ENCODE assay signal across 20 mouse cellular contexts in genomic region chr4:93496871-93497270, GRCm38 (mm10).
DNase-seq lines count a peak whose midpoint lies in the region; ATAC-seq lines count a peak whose summit lies in the region.
"Had no signal": no experiment of that assay in that cellular context is flagged by ENCODE, and none has a peak within 500 bp of the region (broad histone marks: within the 10 kb centered on the region; RNA-seq: fewer than 3 reads in every experiment).

No protein-coding gene starts in this region.

- peak; percentile 69 to 74; a peak in 3 of 4 replicates for ATAC-seq in hematopoietic stem cell, adult 5-6 weeks (replicated peaks in 1 of 2; ENCODE audit: insufficient read depth in 1 of 2, low FRiP score in 2 of 2, low TSS enrichment in 1 of 2, low read depth in 1 of 2, poor library complexity in 2 of 2, severe bottlenecking in 2 of 2)
- no peak for ATAC-seq in hindbrain, embryonic 14.5 days (ENCODE audit: low FRiP score)
- ATAC-seq: forebrain, embryonic 13.5 days had no signal

- no peak overlapping the region for H3K9ac ChIP-seq in hindbrain, embryonic 14.5 days
- H3K9ac ChIP-seq: embryonic facial prominence, embryonic 15.5 days; forebrain, embryonic 13.5 days; neural tube, embryonic 13.5 days had no signal

- no peak overlapping the region for H3K4me3 ChIP-seq in hindbrain, embryonic 14.5 days (replicated peaks; ENCODE audit: low read length)
- H3K4me3 ChIP-seq: embryonic facial prominence, embryonic 15.5 days; forebrain, embryonic 13.5 days; midbrain, embryonic 10.5 days; neural tube, embryonic 13.5 days had no signal

- no peaks in the 10 kb centered on the region for H3K36me3 ChIP-seq in hindbrain, embryonic 14.5 days (replicated peaks; ENCODE audit: control insufficient read depth, insufficient read depth)
- H3K36me3 ChIP-seq: embryonic facial prominence, embryonic 15.5 days; midbrain, embryonic 10.5 days; neural tube, embryonic 13.5 days had no signal

- no peak overlapping the region for H3K27ac ChIP-seq in hindbrain, embryonic 14.5 days
- H3K27ac ChIP-seq: embryonic facial prominence, embryonic 15.5 days; forebrain, embryonic 13.5 days; midbrain, embryonic 10.5 days; neural tube, embryonic 13.5 days had no signal

- H3K9me3 ChIP-seq in hindbrain, embryonic 14.5 days (ENCODE audit: control insufficient read depth, low read length), result no peaks in the 10 kb centered on the region
- H3K9me3 ChIP-seq: embryonic facial prominence, embryonic 15.5 days; forebrain, embryonic 13.5 days; midbrain, embryonic 10.5 days; neural tube, embryonic 13.5 days had no signal

- no peaks in the 10 kb centered on the region for H3K27me3 ChIP-seq in hindbrain, embryonic 14.5 days (ENCODE audit: control insufficient read depth, insufficient read depth, low read length)
- H3K27me3 ChIP-seq: embryonic facial prominence, embryonic 15.5 days; forebrain, embryonic 13.5 days; neural tube, embryonic 13.5 days had no signal

- H3K4me2 ChIP-seq in hindbrain, embryonic 14.5 days (replicated peaks), result no peak overlapping the region
- H3K4me2 ChIP-seq: embryonic facial prominence, embryonic 15.5 days; forebrain, embryonic 13.5 days; heart, embryonic 11.5 days; neural tube, embryonic 13.5 days had no signal

- no peaks in the 10 kb centered on the region for H3K4me1 ChIP-seq in hindbrain, embryonic 14.5 days (replicated peaks; ENCODE audit: control insufficient read depth, insufficient read depth, low read length)
- H3K4me1 ChIP-seq: embryonic facial prominence, embryonic 15.5 days; forebrain, embryonic 13.5 days; midbrain, embryonic 10.5 days; neural tube, embryonic 13.5 days had no signal

- 78% methylated on average over 2 of the region's 2 CpGs for WGBS in hindbrain, embryonic 14.5 days

- peak; percentile 1 to 8 for DNase-seq in cerebellum, postnatal 10 days
- no peak for DNase-seq in cerebellum, postnatal 4 days (ENCODE audit: low spot score in 2 of 2)
- peak; percentile 19 for DNase-seq in 3T3-L1 (ENCODE audit: low read depth, low spot score)
- DNase-seq in brain, adult 2 months (ENCODE audit: low read depth, low spot score), result peak; percentile 6
- DNase-seq in lung, postnatal 25 days (ENCODE audit: low spot score), result no peak
- no peak for DNase-seq in ovary, postnatal 10 days (ENCODE audit: low spot score)
- no peak for DNase-seq in hindbrain, embryonic 14.5 days (ENCODE audit: low spot score)
- DNase-seq: B cell, adult 2 months; cerebellum, adult 2 months; embryo, embryonic 11 days; kidney, adult 8-10 months; kidney, postnatal 4 days; lung, postnatal 10 days; thymus, postnatal 4 days had no signal

Comparison
In these comparisons a context has a peak if more than half of its experiments do, and no peak if none do; other contexts are left out.
1. DNase-seq: peak in cerebellum, postnatal 10 days (2 of 2), 3T3-L1 (single experiment) and brain, adult 2 months (single experiment); none in cerebellum, postnatal 4 days (0 of 2), lung, postnatal 25 days (single experiment), ovary, postnatal 10 days (single experiment) and hindbrain, embryonic 14.5 days (single experiment).